Mouse (Mus musculus) lung, embryonic 15.5 days (tissue): Measurements from ENCODE around the gene Rab11fip3. TPM values are rescaled to one million over a fixed set of nuclear protein-coding genes. Genes with fewer than 3 reads are reported as not detected.
"Not testable (repeated sequence)": the region's sequence is repeated elsewhere in the genome, so short reads cannot be mapped to it uniquely, and the experiment has no call there.

Source experiments
- ATAC-seq: fragments of 200-750 bp; cut with Nextera tagmentation; 2 replicates; pipeline ENCODE4 v1.8.0; 2017; ENCODE audit warnings: moderate number of reproducible peaks, borderline replicate concordance; ENCODE audit not compliant: low FRiP score, low TSS enrichment; ENCODE audit errors: extremely low read depth
- H3K27ac ChIP-seq: fragments of 300-500 bp; sonication (generic); 2 replicates; pipeline ENCODE4 v1.5.1; 2015; ENCODE audit warnings: moderate library complexity, mild to moderate bottlenecking, inconsistent platforms
- H3K27me3 ChIP-seq: fragments of 300-500 bp; sonication (generic); 2 replicates; pipeline ENCODE4 v1.6.1; 2015; ENCODE audit warnings: inconsistent platforms
- H3K36me3 ChIP-seq: fragments of 300-500 bp; sonication (generic); 2 replicates; pipeline ENCODE4 v1.6.1; 2015; ENCODE audit warnings: inconsistent platforms
- H3K4me1 ChIP-seq: fragments of 300-500 bp; sonication (generic); 2 replicates; pipeline ENCODE4 v1.6.1; 2015; ENCODE audit warnings: inconsistent platforms
- H3K4me2 ChIP-seq: fragments of 300-500 bp; sonication (generic); 2 replicates; pipeline ENCODE4 v1.6.1; 2015; ENCODE audit warnings: inconsistent platforms, mild to moderate bottlenecking, moderate library complexity
- H3K4me3 ChIP-seq: fragments of 300-500 bp; sonication (generic); 2 replicates; pipeline ENCODE4 v1.5.1; 2015; ENCODE audit warnings: mild to moderate bottlenecking, inconsistent platforms
- H3K9ac ChIP-seq: fragments of 300-500 bp; sonication (generic); 2 replicates; pipeline ENCODE4 v1.6.1; 2015; ENCODE audit warnings: inconsistent platforms
- H3K9me3 ChIP-seq: fragments of 300-500 bp; sonication (generic); 2 replicates; pipeline ENCODE4 v1.6.1; 2016; ENCODE audit warnings: inconsistent platforms
- WGBS: fragments of 180-500 bp; shearing (Covaris S2); methylation state at CpG from one replicate; pipeline ENCODE4 v1.1.7; 2015; 5-methylcytosine and 5-hydroxymethylcytosine counted together
- polyA plus RNA-seq: library from polyadenylated mRNA; unstranded; fragments of >200 nt; fragmentation: Nextera tagmentation; extraction: Ambion mirVana; gene quantifications from 2 replicates; pipeline ENCODE4 v1.2.1, GENCODE M21; 2015

The Rab11fip3 gene
- polyA plus RNA-seq, 1 experiment from 2014 or later: 13.5 TPM

GRCm38 (mm10) chr17:26105619-26106018 lies 36.3 kb upstream of the Rab11fip3 start:
- H3K27me3 ChIP-seq: peaks cover 11% of the 10 kb centered on the region
- no peaks in the 10 kb centered on the region for H3K36me3 ChIP-seq
- 61% methylated on average over 4 of the region's 4 CpGs for WGBS
- H3K9me3 ChIP-seq: no peaks in the 10 kb centered on the region
- no peak overlapping the region for H3K4me3 ChIP-seq
- no peak for ATAC-seq
- H3K4me2 ChIP-seq: no peak overlapping the region
- H3K9ac ChIP-seq: no peak overlapping the region
- H3K27ac ChIP-seq: no peak overlapping the region
- H3K4me1 ChIP-seq: no peaks in the 10 kb centered on the region

- H3K9me3 ChIP-seq: no peaks in the 10 kb centered on the region
- H3K36me3 ChIP-seq: no peaks in the 10 kb centered on the region
- H3K27ac ChIP-seq: no peak overlapping the region
- H3K4me1 ChIP-seq: no peaks in the 10 kb centered on the region
- no peak overlapping the region for H3K4me3 ChIP-seq
- no peak overlapping the region for H3K4me2 ChIP-seq
- 42% methylated on average over 4 of the region's 4 CpGs for WGBS
- H3K9ac ChIP-seq: no peak overlapping the region
- ATAC-seq: no peak
- H3K27me3 ChIP-seq: 0 out of 2 replicates have a peak, but pooled peaks cover 3% of the 10 kb centered on the region
Observed at GRCm38 (mm10) chr17:26101478-26101877, 32.1 kb upstream of the Rab11fip3 start.

- no peak overlapping the region for H3K27ac ChIP-seq
- no peaks in the 10 kb centered on the region for H3K4me1 ChIP-seq
- H3K9me3 ChIP-seq: no peaks in the 10 kb centered on the region
- WGBS: 49% methylated on average over 2 of the region's 2 CpGs
- 0 out of 2 replicates have a peak, but pooled peaks cover 2% of the 10 kb centered on the region for H3K27me3 ChIP-seq
- H3K4me3 ChIP-seq: no peak overlapping the region
- H3K9ac ChIP-seq: no peak overlapping the region
- H3K36me3 ChIP-seq: no peaks in the 10 kb centered on the region
- H3K4me2 ChIP-seq: no peak overlapping the region
- ATAC-seq: no peak
Observed at GRCm38 (mm10) chr17:26100166-26100565, 30.8 kb upstream of the Rab11fip3 start.

GRCm38 (mm10) chr17:26099316-26099715 lies 30.0 kb upstream of the Rab11fip3 start:
- not testable (repeated sequence) for ATAC-seq, H3K27me3 ChIP-seq, H3K9ac ChIP-seq, H3K4me3 ChIP-seq, H3K4me1 ChIP-seq, H3K9me3 ChIP-seq, H3K36me3 ChIP-seq, H3K27ac ChIP-seq, H3K4me2 ChIP-seq
- 65% methylated on average over 3 of the region's 3 CpGs for WGBS

GRCm38 (mm10) chr17:26098461-26098860 lies 29.1 kb upstream of the Rab11fip3 start:
- H3K4me2 ChIP-seq: no peak overlapping the region
- no peaks in the 10 kb centered on the region for H3K27me3 ChIP-seq
- ATAC-seq: no peak
- H3K9me3 ChIP-seq: no peaks in the 10 kb centered on the region
- no peak overlapping the region for H3K4me3 ChIP-seq
- WGBS: 84% methylated on average over 7 of the region's 7 CpGs
- H3K36me3 ChIP-seq: no peaks in the 10 kb centered on the region
- H3K4me1 ChIP-seq: 0 out of 2 replicates have a peak, but pooled peaks cover 10% of the 10 kb centered on the region
- H3K9ac ChIP-seq: no peak overlapping the region
- no peak overlapping the region for H3K27ac ChIP-seq

- Histone ChIP-seq H3K4me1 (0 out of 2 replicates have a peak, but pooled peaks cover 10% of the 10 kb centered on the region), H3K4me2 (peak within 1 kb of the TSS; percentile 83), H3K36me3 (peaks cover 5% of the 10 kb centered on the region; the same call in 1 of the 2 replicates), H3K4me3 (peak within 1 kb of the TSS; percentile 68), H3K9ac (peak within 1 kb of the TSS; percentile 74), H3K9me3 (no peaks in the 10 kb centered on the region), H3K27ac (peak within 1 kb of the TSS; percentile 72), H3K27me3 (no peaks in the 10 kb centered on the region)
- 1% methylated on average over 47 of the region's 47 CpGs for WGBS
- ATAC-seq: peak; percentile 68
Observed at GRCm38 (mm10) chr17:26095121-26095740, 25.9 kb upstream of the Rab11fip3 start, which contains the start of gene Nme4. TSS of gene Nme4 (minus strand) at chr17:26095602.

- 19% methylated on average over 9 of the region's 9 CpGs for WGBS
- no peaks in the 10 kb centered on the region for H3K27me3 ChIP-seq
- no peak for ATAC-seq
- H3K9ac ChIP-seq: peak overlapping the region; percentile 74
- H3K9me3 ChIP-seq: no peaks in the 10 kb centered on the region
- peak overlapping the region; percentile 83 for H3K4me2 ChIP-seq
- peak overlapping the region; percentile 72 for H3K27ac ChIP-seq
- H3K4me1 ChIP-seq: peaks cover 12% of the 10 kb centered on the region; the same call in 1 of the 2 replicates
- peaks cover 5% of the 10 kb centered on the region; the same call in 1 of the 2 replicates for H3K36me3 ChIP-seq
- H3K4me3 ChIP-seq: peak overlapping the region; percentile 68
Observed at GRCm38 (mm10) chr17:26094531-26095110, 25.3 kb upstream of the Rab11fip3 start.

- H3K27me3 ChIP-seq: no peaks in the 10 kb centered on the region
- H3K4me1 ChIP-seq: peaks cover 14% of the 10 kb centered on the region; the same call in 1 of the 2 replicates
- H3K9ac ChIP-seq: peak within 1 kb of the TSS; percentile 59
- peak within 1 kb of the TSS; percentile 61 for H3K4me3 ChIP-seq
- peak within 1 kb of the TSS; percentile 83 for H3K4me2 ChIP-seq
- H3K9me3 ChIP-seq: no peaks in the 10 kb centered on the region
- peak within 1 kb of the TSS; percentile 83 for H3K27ac ChIP-seq
- peaks cover 5% of the 10 kb centered on the region; the same call in 1 of the 2 replicates for H3K36me3 ChIP-seq
- ATAC-seq: peak; percentile 95
- WGBS: 1% methylated on average over 32 of the region's 32 CpGs
Observed at GRCm38 (mm10) chr17:26089905-26090632, 20.7 kb upstream of the Rab11fip3 start, which contains the start of gene Decr2. TSS of gene Decr2 (minus strand) at chr17:26090337.

- 76% methylated on average over 9 of the region's 9 CpGs for WGBS
- Histone ChIP-seq H3K4me3 (no peak overlapping the region), H3K4me1 (peaks cover 4% of the 10 kb centered on the region; the same call in 1 of the 2 replicates), H3K9ac (no peak overlapping the region), H3K27me3 (no peaks in the 10 kb centered on the region), H3K9me3 (no peaks in the 10 kb centered on the region), H3K36me3 (peaks cover 5% of the 10 kb centered on the region; the same call in 1 of the 2 replicates), H3K27ac (no peak overlapping the region), H3K4me2 (no peak overlapping the region)
- no peak for ATAC-seq
Observed at GRCm38 (mm10) chr17:26087059-26087564, 17.8 kb upstream of the Rab11fip3 start.

- no peaks in the 10 kb centered on the region for H3K9me3 ChIP-seq
- H3K4me1 ChIP-seq: no peaks in the 10 kb centered on the region
- no peak overlapping the region for H3K27ac ChIP-seq
- 32% methylated on average over 2 of the region's 2 CpGs for WGBS
- H3K9ac ChIP-seq: no peak overlapping the region
- no peak for ATAC-seq
- H3K4me2 ChIP-seq: no peak overlapping the region
- peaks cover 3% of the 10 kb centered on the region; the same call in 1 of the 2 replicates for H3K36me3 ChIP-seq
- H3K4me3 ChIP-seq: no peak overlapping the region
- H3K27me3 ChIP-seq: no peaks in the 10 kb centered on the region
Observed at GRCm38 (mm10) chr17:26080867-26081266, 11.5 kb upstream of the Rab11fip3 start.

GRCm38 (mm10) chr17:26078851-26079250 lies 9.5 kb upstream of the Rab11fip3 start:
- no peaks in the 10 kb centered on the region for H3K27me3 ChIP-seq
- peaks cover 3% of the 10 kb centered on the region; the same call in 1 of the 2 replicates for H3K36me3 ChIP-seq
- H3K9me3 ChIP-seq: no peaks in the 10 kb centered on the region
- no peak for ATAC-seq
- H3K4me2 ChIP-seq: no peak overlapping the region
- H3K9ac ChIP-seq: no peak overlapping the region
- H3K27ac ChIP-seq: no peak overlapping the region
- H3K4me3 ChIP-seq: no peak overlapping the region
- H3K4me1 ChIP-seq: no peaks in the 10 kb centered on the region
- WGBS: 69% methylated on average over 2 of the region's 2 CpGs
